Comparison of ENCODE assay signal across 13 mouse cellular contexts in genomic region chr2:132723958-132724431, GRCm38 (mm10). TPM values are rescaled to one million over a fixed set of nuclear protein-coding genes. Genes with fewer than 3 reads are reported as not detected.
DNase-seq lines count a peak whose midpoint lies in the region; ATAC-seq lines count a peak whose summit lies in the region.
"Had no signal": no experiment of that assay in that cellular context is flagged by ENCODE, and none has a peak within 500 bp of the region (broad histone marks: within the 10 kb centered on the region; RNA-seq: fewer than 3 reads in every experiment).

No protein-coding gene starts in this region.

- H3K36me3 ChIP-seq in neural tube, embryonic 11.5 days (ENCODE audit: control insufficient read depth, insufficient read depth, low read length) = no peaks in the 10 kb centered on the region
- no peaks in the 10 kb centered on the region for H3K36me3 ChIP-seq in midbrain, embryonic 12.5 days

- H3K4me2 ChIP-seq in neural tube, embryonic 11.5 days (ENCODE audit: low read depth) = no peak overlapping the region
- no peak overlapping the region for H3K4me2 ChIP-seq in midbrain, embryonic 12.5 days (replicated peaks)
- H3K4me2 ChIP-seq: liver, embryonic 11.5 days had no signal

- peak; percentile 51; the same call in 1 of the 2 replicates for ATAC-seq in neural tube, embryonic 11.5 days (ENCODE audit: insufficient read depth, low FRiP score, low TSS enrichment)
- peak; percentile 71 for ATAC-seq in midbrain, embryonic 12.5 days (ENCODE audit: low FRiP score, low read depth)

- no peaks in the 10 kb centered on the region for H3K9me3 ChIP-seq in neural tube, embryonic 11.5 days (ENCODE audit: control insufficient read depth, low read length)
- H3K9me3 ChIP-seq in midbrain, embryonic 12.5 days = no peaks in the 10 kb centered on the region

- no peaks in the 10 kb centered on the region for H3K4me1 ChIP-seq in neural tube, embryonic 11.5 days (ENCODE audit: control insufficient read depth, insufficient read depth, low read length)
- peaks cover 22% of the 10 kb centered on the region for H3K4me1 ChIP-seq in midbrain, embryonic 12.5 days

- H3K4me3 ChIP-seq in neural tube, embryonic 11.5 days (ENCODE audit: low read depth, low read length) = no peak overlapping the region
- no peak overlapping the region for H3K4me3 ChIP-seq in midbrain, embryonic 12.5 days

- WGBS in neural tube, embryonic 11.5 days = 64% methylated on average over 5 of the region's 5 CpGs
- 37% methylated on average over 5 of the region's 5 CpGs for WGBS in midbrain, embryonic 12.5 days

- H3K9ac ChIP-seq in neural tube, embryonic 11.5 days (ENCODE audit: low read length) = no peak overlapping the region
- H3K9ac ChIP-seq in midbrain, embryonic 12.5 days (replicated peaks) = no peak overlapping the region

- H3K27me3 ChIP-seq in neural tube, embryonic 11.5 days (ENCODE audit: control insufficient read depth, insufficient read depth, low read length) = no peaks in the 10 kb centered on the region
- H3K27me3 ChIP-seq in midbrain, embryonic 12.5 days = no peaks in the 10 kb centered on the region

- peak; percentile 76 for DNase-seq in cerebellum, adult 9-10 months
- no peak for DNase-seq in cerebellum, adult 8-10 months
- no peak for DNase-seq in neural tube, embryonic 11.5 days (ENCODE audit: low spot score)
- DNase-seq in neural tube, embryonic 10.5 days (ENCODE audit: extremely low spot score, low spot score) = no peak
- DNase-seq in retina, postnatal 7 days (ENCODE audit: low read depth, low spot score) = peak; percentile 83
- DNase-seq in right cerebral cortex, postnatal 10 days (ENCODE audit: low spot score in 2 of 2) = no peak
- no peak for DNase-seq in kidney, postnatal 36 days
- DNase-seq: B cell, adult 2 months; heart, postnatal 10 days; thymus, postnatal 14 days had no signal

- H3K27ac ChIP-seq in neural tube, embryonic 11.5 days (ENCODE audit: low read depth, low read length) = no peak overlapping the region
- H3K27ac ChIP-seq in midbrain, embryonic 12.5 days (replicated peaks) = peak overlapping the region; percentile 69; the same call in 1 of the 2 replicates

RNA-seq across cellular contexts. Expression of gene Shld1, which starts 37.3 kb away (rescaled TPM):
- 18.6 and 24.0 TPM in 2 replicates for polyA plus RNA-seq in neural tube, embryonic 11.5 days (2014; fragmentation: Nextera tagmentation; extraction: Ambion mirVana)
- 19.2 and 20.6 TPM in 2 replicates for polyA plus RNA-seq in midbrain, embryonic 12.5 days (2016; fragmentation: Nextera tagmentation; extraction: Ambion mirVana)

RNA-seq across cellular contexts. Expression of gene Chgb, which starts 57.1 kb away (rescaled TPM):
- polyA plus RNA-seq in neural tube, embryonic 11.5 days (2014; fragmentation: Nextera tagmentation; extraction: Ambion mirVana) = 14.5 and 15.9 TPM in 2 replicates
- polyA plus RNA-seq in midbrain, embryonic 12.5 days (2016; fragmentation: Nextera tagmentation; extraction: Ambion mirVana) = 42.9 and 50.2 TPM in 2 replicates
- polyA plus RNA-seq: spleen, adult 2 months had no signal

Comparison
In these comparisons a context has a peak if more than half of its experiments do, and no peak if none do; other contexts are left out.
1. DNase-seq: peak in cerebellum, adult 9-10 months (single experiment) and retina, postnatal 7 days (single experiment); none in cerebellum, adult 8-10 months (single experiment), neural tube, embryonic 11.5 days (single experiment), neural tube, embryonic 10.5 days (single experiment), right cerebral cortex, postnatal 10 days (0 of 2) and kidney, postnatal 36 days (0 of 2).